In the genomic region with DNA sequence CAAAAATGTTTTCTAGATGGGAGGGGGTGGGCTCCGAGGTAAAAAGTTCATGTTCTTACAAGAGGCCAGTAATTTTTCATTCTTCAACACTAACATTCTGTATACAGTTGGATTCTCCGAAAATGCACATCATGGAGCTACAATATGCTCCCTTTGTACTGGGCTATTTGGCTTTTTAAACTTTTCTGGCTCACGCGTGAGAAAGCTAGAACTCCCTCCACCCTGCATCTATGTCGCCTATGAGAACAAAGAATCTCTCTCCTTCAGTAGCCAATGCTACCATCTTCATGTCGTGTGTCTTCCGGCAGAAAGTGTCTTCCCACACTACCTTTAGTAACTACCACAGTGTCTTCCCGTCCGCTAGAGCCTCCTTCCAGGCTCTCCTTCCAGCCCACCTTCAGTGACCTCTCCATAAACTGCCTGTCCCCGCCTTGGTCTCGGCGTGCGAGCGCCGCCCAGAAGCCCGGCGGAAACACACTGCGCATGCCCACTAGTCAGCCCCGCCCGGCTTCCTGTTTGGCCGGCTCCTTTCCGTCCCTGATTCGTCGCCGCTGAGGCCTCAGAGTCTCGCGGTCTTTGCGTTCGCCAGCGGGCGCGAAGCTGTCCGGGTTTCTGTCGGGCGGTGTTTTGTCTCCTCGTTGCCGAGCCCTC, we compare ENCODE assay signal across 8 mouse cellular contexts. TPM values are rescaled to one million over a fixed set of nuclear protein-coding genes. Genes with fewer than 3 reads are reported as not detected.
A peak's percentile ranks its signal among the peaks of the same experiment; 100 is the strongest.
DNase-seq lines count a peak whose midpoint lies in the region; ATAC-seq lines count a peak whose summit lies in the region.

Gene Lsm8 (plus strand): TSS at position 529 of the 651 bp plus-strand sequence.

- peak within 1 kb of the TSS; percentile 98 for H3K9ac ChIP-seq in lung, embryonic 16.5 days (ENCODE audit: low read length)

- H3K4me3 ChIP-seq in lung, embryonic 16.5 days (ENCODE audit: low read length): peak within 1 kb of the TSS; percentile 85

- no peaks in the 10 kb centered on the region for H3K27me3 ChIP-seq in lung, embryonic 16.5 days (ENCODE audit: control insufficient read depth, insufficient read depth, low read depth, low read length)

- DNase-seq in MEL-GATA-1-ER (ENCODE audit: extremely low read depth, low read depth): peak; percentile 86
- peak; percentile 94 for DNase-seq in cerebellum, adult 8-10 months
- peak; percentile 97 for DNase-seq in forelimb bud, embryonic 11.5 days (ENCODE audit: low read depth, low spot score)
- peak; percentile 86 for DNase-seq in layer of hippocampus, adult 9-10 months (ENCODE audit: low spot score)
- peak; percentile 94 for DNase-seq in ovary, postnatal 10 days (ENCODE audit: low spot score)
- DNase-seq in thymus, postnatal 10 days (ENCODE audit: low spot score in 2 of 2): peak; percentile 94 to 97

- peaks cover 9% of the 10 kb centered on the region; the same call in 1 of the 2 replicates for H3K36me3 ChIP-seq in lung, embryonic 16.5 days (ENCODE audit: control insufficient read depth, insufficient read depth, low read length)

- under 1% methylated on average over 37 of the region's 37 CpGs for WGBS in lung, embryonic 16.5 days

- peak within 1 kb of the TSS; percentile 94 for H3K27ac ChIP-seq in lung, embryonic 16.5 days (ENCODE audit: low read length)

- H3K9me3 ChIP-seq in lung, embryonic 16.5 days (ENCODE audit: control insufficient read depth, low read length): no peaks in the 10 kb centered on the region

- peaks cover 7% of the 10 kb centered on the region for H3K4me1 ChIP-seq in lung, embryonic 16.5 days (replicated peaks; ENCODE audit: control insufficient read depth, insufficient read depth, low read length)

- peak; percentile 99 to 100 for ATAC-seq in hematopoietic stem cell, adult 5-6 weeks (replicated peaks in 1 of 2; ENCODE audit: insufficient read depth in 1 of 2, low FRiP score in 2 of 2, low TSS enrichment in 1 of 2, low read depth in 1 of 2, poor library complexity in 2 of 2, severe bottlenecking in 2 of 2)
- peak; percentile 100 for ATAC-seq in lung, embryonic 16.5 days (ENCODE audit: low read depth)

- peak within 1 kb of the TSS; percentile 67 for H3K4me2 ChIP-seq in lung, embryonic 16.5 days (ENCODE audit: low read depth, low read length)

RNA-seq across cellular contexts. Expression of gene Lsm8, which starts in this region (rescaled TPM):
- 63.9 and 108 TPM in 2 replicates for total RNA-seq in hematopoietic stem cell, adult 5-6 weeks (2017)
- polyA plus RNA-seq in lung, embryonic 16.5 days (2015; fragmentation: Nextera tagmentation; extraction: Ambion mirVana): 188 and 201 TPM in 2 replicates

Comparison
In these comparisons a context has a peak if more than half of its experiments do, and no peak if none do; other contexts are left out.
1. Peak in every context shown above with its lines: DNase-seq, ATAC-seq, H3K4me3 ChIP-seq and H3K27ac ChIP-seq.